Mouse (Mus musculus): ENCODE measurements at regions not wholly inside any gene's neighbourhood (a gene's known extent, or its start where the extent isn't known, plus 50 kb on each side); places are given as distances from the start of the nearest gene placed in this dataset.

GRCm38 (mm10) chr8:127811338-127811737, 547.1 kb upstream of the Nrp1 start:
- no peak for DNase-seq (ENCODE audit: low spot score in 2 of 2)

- no peak for DNase-seq (ENCODE audit: low spot score in 2 of 2)
Observed at GRCm38 (mm10) chr8:127814785-127815523, 543.5 kb upstream of the Nrp1 start.

DNA sequence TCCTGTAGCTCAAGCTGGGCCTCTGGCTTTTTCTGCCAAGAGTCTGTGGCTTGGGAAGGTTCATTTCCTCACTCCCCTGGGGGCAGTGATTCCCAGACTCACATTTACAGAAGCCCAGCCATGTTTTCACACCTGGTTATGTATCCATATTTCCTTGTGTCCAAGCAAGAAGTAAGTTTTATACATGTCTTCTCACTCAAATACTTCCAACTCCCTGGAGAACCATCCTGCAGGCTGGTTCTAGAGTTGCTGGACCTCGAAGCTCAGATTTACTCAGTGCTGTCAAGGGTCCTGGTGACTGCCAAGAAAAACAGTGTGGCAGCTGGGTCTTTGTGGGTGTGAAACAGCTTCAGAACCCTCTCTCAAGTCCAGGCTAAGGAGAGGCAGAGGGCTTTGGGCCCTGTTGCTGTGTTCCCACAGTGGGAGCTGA, 537.6 kb upstream of the Nrp1 start:
- DNase-seq (ENCODE audit: low spot score in 2 of 2), result no peak

DNA sequence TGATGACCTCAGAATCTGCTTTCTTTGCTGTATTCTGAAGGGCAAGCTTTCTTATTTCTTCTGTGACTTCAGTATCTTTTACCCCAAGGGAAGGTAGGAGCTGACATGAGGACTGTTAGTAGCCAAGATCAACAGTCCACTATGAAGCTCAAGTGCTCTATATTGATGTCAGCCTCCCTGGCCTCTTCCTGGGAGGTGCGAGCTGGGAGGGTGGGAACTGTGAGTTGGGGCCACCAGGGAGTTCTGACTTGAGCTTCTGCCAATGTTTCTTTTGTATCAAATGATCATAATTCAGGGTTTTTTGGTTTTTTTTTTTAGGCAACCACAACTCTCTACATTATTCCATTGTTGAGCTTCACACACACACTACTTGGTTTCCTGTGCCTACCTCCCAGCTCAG, 536.8 kb upstream of the Nrp1 start:
- no peak for DNase-seq (ENCODE audit: low spot score in 2 of 2)

DNA sequence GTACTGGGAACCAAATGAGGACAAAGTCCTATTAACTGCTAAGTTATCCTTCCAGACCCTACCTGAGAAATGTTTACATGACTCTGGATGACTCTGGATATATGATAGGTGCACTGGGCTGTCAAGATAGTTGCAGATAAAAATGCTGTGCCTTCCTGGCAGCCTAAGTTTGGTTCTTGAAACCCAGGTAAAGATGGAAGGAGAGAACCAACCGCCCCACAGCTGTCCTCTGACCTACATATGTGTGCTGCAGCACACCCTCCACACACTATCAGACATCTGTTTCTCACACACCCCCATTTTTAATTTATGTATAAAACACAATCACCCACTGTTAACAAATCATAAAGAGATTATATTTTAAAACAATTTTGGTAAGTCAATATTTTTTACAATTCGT, 533.4 kb upstream of the Nrp1 start:
- no peak for DNase-seq (ENCODE audit: low spot score in 2 of 2)

DNA sequence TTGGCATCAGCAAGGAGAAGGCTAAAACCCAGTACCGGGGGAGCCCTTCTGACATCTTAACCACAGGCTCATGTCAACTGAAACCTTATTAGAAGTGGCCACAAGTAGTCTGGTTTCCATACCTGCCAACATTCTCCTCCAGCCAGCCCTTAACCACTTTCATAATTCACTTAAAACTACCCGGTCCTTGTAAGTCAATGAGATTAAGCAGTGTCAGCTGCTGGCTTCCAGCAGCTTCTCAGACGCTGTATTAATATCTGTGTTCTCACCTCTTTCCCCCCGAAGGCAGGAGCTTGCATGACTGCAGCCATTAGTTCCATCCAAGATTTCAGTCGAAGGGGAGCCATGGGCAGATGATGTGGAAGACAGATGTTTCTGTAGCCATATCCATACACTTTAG, 530.6 kb upstream of the Nrp1 start:
- DNase-seq (ENCODE audit: low spot score in 2 of 2), result no peak

DNA sequence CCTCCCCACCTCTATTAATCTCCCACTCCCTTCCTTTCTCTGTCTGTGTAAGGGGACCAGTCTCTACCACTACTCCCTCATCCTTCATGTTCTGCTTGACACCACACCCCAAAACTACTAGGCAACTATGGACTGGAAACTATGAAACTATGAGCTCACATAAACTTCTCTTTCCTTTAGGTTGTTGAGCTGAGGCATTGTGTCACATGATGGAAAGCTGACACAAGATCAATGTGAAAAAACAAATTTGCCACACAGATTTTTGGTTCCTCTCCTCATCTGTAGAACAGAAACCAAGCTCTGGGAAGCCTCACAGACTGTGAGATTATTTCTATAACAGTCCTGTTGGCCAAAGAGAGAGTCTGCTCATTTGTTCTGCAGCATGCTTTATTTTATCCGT, 528.7 kb upstream of the Nrp1 start:
- no peak for DNase-seq (ENCODE audit: low spot score in 2 of 2)

DNA sequence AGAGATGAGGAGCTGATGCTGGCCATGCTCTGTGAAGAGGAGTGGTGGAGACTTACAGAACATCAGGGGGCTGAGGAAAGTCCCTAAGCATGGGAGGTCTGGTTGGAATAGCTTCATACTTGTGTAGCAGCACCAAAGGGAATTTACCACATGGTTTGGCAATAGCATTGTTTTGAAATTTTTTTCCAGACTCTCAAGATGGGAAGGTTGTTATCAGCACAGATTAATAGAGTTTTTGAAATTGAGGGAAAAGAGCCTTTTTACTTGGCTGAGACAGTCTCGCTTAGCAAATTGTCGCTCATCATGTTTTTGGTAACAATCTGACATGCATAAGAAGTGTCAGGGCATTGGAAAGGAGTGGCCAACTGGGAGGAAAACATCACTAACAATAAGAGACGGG, 524.4 kb upstream of the Nrp1 start:
- no peak for DNase-seq (ENCODE audit: low spot score in 2 of 2)

DNA sequence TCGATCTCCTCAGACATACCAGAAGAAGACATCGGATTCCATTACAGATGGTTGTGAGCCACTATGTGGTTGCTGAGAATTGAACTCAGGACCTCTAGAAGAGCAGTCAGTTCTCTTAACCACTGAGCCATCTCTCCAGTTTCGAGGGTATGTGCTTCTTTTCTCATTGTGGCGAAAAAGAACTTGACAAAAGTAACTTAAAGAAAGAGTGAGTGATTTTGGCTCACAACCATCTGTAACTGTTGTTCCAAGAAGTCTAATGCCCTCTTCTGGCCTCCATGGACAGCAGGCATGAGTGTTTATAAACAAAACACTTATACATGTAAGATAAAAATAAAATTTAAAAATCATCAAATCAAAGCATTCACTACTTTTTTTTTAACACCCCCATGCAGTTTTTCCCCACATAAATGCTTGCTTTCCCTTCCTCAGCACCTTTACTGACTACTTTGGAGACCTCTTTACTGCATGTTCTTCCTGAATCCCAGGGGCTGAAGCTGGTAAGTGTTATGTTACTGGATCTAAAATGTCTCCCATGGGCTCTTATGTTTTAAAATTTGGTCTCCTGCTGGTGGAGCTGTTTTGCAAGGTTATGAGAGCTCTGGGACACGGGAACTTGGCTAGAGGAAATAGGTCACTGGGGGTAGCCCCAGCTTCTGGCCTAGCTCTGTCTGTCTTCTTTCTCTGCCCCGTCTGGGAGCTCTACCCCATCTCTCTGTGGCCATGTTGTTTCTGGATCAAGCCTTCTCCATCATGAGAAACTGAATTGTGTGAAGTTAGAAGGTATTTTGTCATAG, 521.8 kb upstream of the Nrp1 start:
- no peak for DNase-seq (ENCODE audit: low spot score in 2 of 2)

- no peak for DNase-seq (ENCODE audit: low spot score in 2 of 2)
Observed at GRCm38 (mm10) chr8:127838311-127838710, 520.1 kb upstream of the Nrp1 start.

GRCm38 (mm10) chr8:127847332-127848018, 510.9 kb upstream of the Nrp1 start:
- DNase-seq (ENCODE audit: low spot score in 2 of 2), result no peak

DNA sequence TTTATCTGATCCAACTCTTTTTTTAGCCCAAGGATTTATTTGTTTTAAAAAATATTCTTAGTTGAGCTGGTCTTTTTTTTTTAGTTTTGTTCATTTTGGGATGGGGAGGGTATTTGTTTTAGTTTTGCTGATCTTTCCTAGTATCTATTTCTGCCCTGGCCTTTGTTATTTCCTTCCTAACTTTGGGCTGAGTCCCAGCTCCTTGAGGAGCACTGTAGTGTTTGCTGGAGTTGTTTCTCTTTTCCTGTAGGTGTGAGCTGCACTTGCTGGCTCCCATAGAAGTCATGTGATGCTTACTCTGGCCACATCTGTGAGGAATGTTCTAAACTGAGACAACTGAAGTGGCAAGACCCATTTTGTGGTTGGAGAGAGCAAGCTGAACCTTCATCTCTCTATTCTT, 508.5 kb upstream of the Nrp1 start:
- no peak for DNase-seq (ENCODE audit: low spot score in 2 of 2)

GRCm38 (mm10) chr8:127855653-127856300, 502.6 kb upstream of the Nrp1 start:
- no peak for DNase-seq (ENCODE audit: low spot score in 2 of 2)

- DNase-seq (ENCODE audit: low spot score in 2 of 2), result no peak
Observed at GRCm38 (mm10) chr8:127856351-127857135, 501.9 kb upstream of the Nrp1 start.

DNA sequence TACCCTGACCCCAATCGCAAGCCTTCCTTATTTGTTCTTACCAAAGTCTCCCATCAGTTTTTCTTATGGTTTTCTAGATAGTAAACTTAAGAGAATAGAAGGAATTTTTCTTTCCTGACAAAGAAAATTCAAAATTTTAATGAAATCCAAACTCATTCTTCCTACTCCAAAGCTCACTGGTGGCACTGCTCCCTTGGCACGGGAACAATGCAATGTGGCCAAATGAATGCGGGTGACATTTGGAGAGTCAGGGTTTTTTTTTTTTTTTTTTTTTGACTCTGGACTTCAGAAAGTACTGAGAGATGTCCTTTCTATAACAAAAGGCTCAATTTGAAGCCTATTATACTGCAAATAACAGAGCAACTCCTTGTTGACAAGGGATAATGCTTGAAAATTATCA, 499.4 kb upstream of the Nrp1 start:
- DNase-seq (ENCODE audit: low spot score in 2 of 2), result no peak

DNA sequence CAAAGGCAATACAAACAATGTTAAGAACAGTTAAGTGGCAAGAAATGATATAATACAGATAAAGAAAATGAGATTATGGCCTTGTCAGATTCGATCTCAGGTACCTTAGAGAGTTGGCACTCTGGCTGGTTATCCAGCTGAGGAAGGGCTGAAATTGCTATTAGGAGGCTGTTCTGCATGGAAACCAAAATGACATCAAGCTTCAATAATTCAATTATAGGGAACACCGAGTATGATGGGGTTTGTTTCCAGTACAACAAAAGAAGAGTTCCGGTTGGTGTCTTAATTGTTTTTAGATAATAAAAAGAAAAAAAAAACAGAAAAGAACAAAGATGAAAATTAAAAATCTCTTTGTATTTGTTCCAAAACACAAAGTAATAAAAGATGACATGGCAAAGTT, 498.0 kb upstream of the Nrp1 start:
- no peak for DNase-seq (ENCODE audit: low spot score in 2 of 2)

- no peak for DNase-seq (ENCODE audit: low spot score in 2 of 2)
Observed at GRCm38 (mm10) chr8:127860891-127861290, 497.5 kb upstream of the Nrp1 start.

- DNase-seq (ENCODE audit: low spot score in 2 of 2), result no peak
Observed at GRCm38 (mm10) chr8:127884641-127885040, 473.8 kb upstream of the Nrp1 start.

- no peak for DNase-seq (ENCODE audit: low spot score in 2 of 2)
Observed at GRCm38 (mm10) chr8:127885211-127885610, 473.2 kb upstream of the Nrp1 start.

- DNase-seq (ENCODE audit: low spot score in 2 of 2), result no peak
Observed at GRCm38 (mm10) chr8:127885831-127886230, 472.6 kb upstream of the Nrp1 start.

DNA sequence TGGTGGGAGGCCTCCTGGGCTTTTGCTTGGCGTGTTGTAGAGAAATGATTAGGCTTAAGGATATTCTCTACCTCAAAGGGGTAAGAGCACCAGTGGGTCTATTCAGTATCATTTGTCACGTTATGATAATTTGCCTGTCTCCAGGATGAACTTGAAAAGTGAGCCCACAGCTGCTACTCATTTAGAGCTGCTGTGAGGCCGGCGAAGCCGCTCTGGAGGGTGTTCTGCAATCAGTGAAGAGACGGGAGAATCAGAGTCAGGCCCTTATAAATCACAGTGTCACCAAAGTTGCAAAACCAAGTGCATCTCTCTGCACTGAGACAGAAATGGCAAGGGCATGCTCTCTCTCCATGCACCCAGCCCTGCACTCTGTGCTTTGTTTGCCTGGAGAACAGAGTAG, 467.7 kb upstream of the Nrp1 start:
- DNase-seq (ENCODE audit: low spot score in 2 of 2), result no peak
